Mouse (Mus musculus) gonadal fat pad, adult 2 months (tissue): Measurements from ENCODE around the gene Cyp4f18. TPM values are rescaled to one million over a fixed set of nuclear protein-coding genes. Genes with fewer than 3 reads are reported as not detected.

Experiments used
- polyA plus RNA-seq: library from polyadenylated mRNA; depleted of rRNA; stranded (reverse); fragments of >200 nt; gene quantifications from 2 replicates; pipeline ENCODE4 v1.2.3, GENCODE M21; 2012; rRNA removed

Cyp4f18 gene
- polyA plus RNA-seq, 1 experiment = 6.2 TPM

Other genes starting within 250 kb of the Cyp4f18 start
- gene Zfp709, start 127.6 kb downstream of the Cyp4f18 start, polyA plus RNA-seq = 0.95 and 1.3 TPM in 2 replicates
- 0.66 and 0.95 TPM in 2 replicates for gene Zfp882, start 101.0 kb downstream of the Cyp4f18 start, polyA plus RNA-seq
- gene Zfp617, start 101.0 kb downstream of the Cyp4f18 start, polyA plus RNA-seq = 4.9 and 5.0 TPM in 2 replicates
- gene Zfp961, start 58.6 kb downstream of the Cyp4f18 start, polyA plus RNA-seq = 5.3 and 6.2 TPM in 2 replicates
- gene Olfr372, start 31.6 kb upstream of the Cyp4f18 start, polyA plus RNA-seq = not detected in 2 replicates
- not detected in 2 replicates for gene Olfr373, start 73.6 kb upstream of the Cyp4f18 start, polyA plus RNA-seq
- gene Olfr374, start 97.4 kb upstream of the Cyp4f18 start, polyA plus RNA-seq = 0.01 TPM in 1 of 2 replicates, not detected in the other
- 76.9 and 97.8 TPM in 2 replicates for gene Tpm4, start 125.3 kb upstream of the Cyp4f18 start, polyA plus RNA-seq
- 51.7 and 73.6 TPM in 2 replicates for gene Rab8a, start 151.6 kb upstream of the Cyp4f18 start, polyA plus RNA-seq
- 0.16 and 0.35 TPM in 2 replicates for gene Hsh2d, start 180.0 kb upstream of the Cyp4f18 start, polyA plus RNA-seq
- gene Cib3, start 203.2 kb upstream of the Cyp4f18 start, polyA plus RNA-seq = 0.22 TPM in 1 of 2 replicates, not detected in the other
- not detected in 2 replicates for gene Gm11034, start 204.0 kb upstream of the Cyp4f18 start, polyA plus RNA-seq
- 50.0 and 55.2 TPM in 2 replicates for gene Fam32a, start 210.1 kb upstream of the Cyp4f18 start, polyA plus RNA-seq
- gene Ap1m1, start 230.4 kb upstream of the Cyp4f18 start, polyA plus RNA-seq = 50.6 and 54.7 TPM in 2 replicates